Comparison of ENCODE assay signal across 19 mouse cellular contexts in the genomic region with DNA sequence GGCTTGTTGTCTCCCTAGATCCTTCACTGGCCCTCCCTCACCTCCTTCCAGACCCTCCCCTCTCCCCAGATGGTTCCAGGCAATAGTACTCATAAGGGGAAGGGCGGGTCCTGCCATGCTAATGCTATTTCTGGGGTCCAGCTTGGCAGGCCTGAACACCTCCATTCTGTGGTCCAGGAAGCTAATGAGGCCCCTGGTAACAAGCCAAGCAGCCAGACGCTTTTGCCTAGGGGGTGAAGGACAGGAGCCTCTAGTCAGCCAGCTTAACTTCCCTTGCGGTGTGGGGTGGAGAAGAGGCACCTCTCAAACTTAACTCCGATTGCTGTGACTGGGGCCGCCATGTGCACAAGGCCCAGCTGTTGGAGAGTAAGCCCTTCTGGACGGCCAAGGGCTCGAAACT. TPM values are rescaled to one million over a fixed set of nuclear protein-coding genes. Genes with fewer than 3 reads are reported as not detected.
DNase-seq lines count a peak whose midpoint lies in the region; ATAC-seq and TF ChIP-seq lines count a peak whose summit lies in the region.
"Had no signal": no experiment of that assay in that cellular context is flagged by ENCODE, and none has a peak within 500 bp of the region (broad histone marks: within the 10 kb centered on the region; RNA-seq: fewer than 3 reads in every experiment).

No protein-coding gene starts in this region.

- no peak for DNase-seq in forebrain, embryonic 10.5 days (ENCODE audit: extremely low spot score, low spot score)
- DNase-seq in midbrain, embryonic 10.5 days (ENCODE audit: low spot score) = no peak
- DNase-seq in midbrain, postnatal 0 days (ENCODE audit: low spot score) = no peak
- no peak for DNase-seq in embryonic facial prominence, embryonic 10.5 days (ENCODE audit: low spot score)
- no peak for DNase-seq in lung, postnatal 4 days
- no peak for DNase-seq in kidney, postnatal 25 days
- DNase-seq: adrenal gland, adult 2 months; adrenal gland, postnatal 25 days; cerebellum, adult 11 months; cerebellum, adult 9-10 months; gastrocnemius, postnatal 10 days; heart, postnatal 36 days had no signal

- H3K4me3 ChIP-seq in forebrain, embryonic 10.5 days = no peak overlapping the region
- no peak overlapping the region for H3K4me3 ChIP-seq in forebrain, embryonic 12.5 days (replicated peaks)
- no peak overlapping the region for H3K4me3 ChIP-seq in midbrain, embryonic 10.5 days
- H3K4me3 ChIP-seq in midbrain, postnatal 0 days (ENCODE audit: low read depth, low read length) = no peak overlapping the region
- no peak overlapping the region for H3K4me3 ChIP-seq in embryonic facial prominence, embryonic 10.5 days
- H3K4me3 ChIP-seq: erythroblast, embryonic 14.5 days; heart, embryonic 13.5 days; hindbrain, embryonic 15.5 days had no signal

- H3K4me2 ChIP-seq in forebrain, embryonic 12.5 days = no peak overlapping the region
- no peak overlapping the region for H3K4me2 ChIP-seq in midbrain, postnatal 0 days (ENCODE audit: low read depth, low read length, poor library complexity, severe bottlenecking)
- H3K4me2 ChIP-seq: heart, embryonic 13.5 days; hindbrain, embryonic 15.5 days had no signal

- H3K36me3 ChIP-seq in forebrain, embryonic 10.5 days (replicated peaks) = no peaks in the 10 kb centered on the region
- H3K36me3 ChIP-seq in forebrain, embryonic 12.5 days (replicated peaks) = no peaks in the 10 kb centered on the region
- H3K36me3 ChIP-seq in midbrain, embryonic 10.5 days = no peaks in the 10 kb centered on the region
- H3K36me3 ChIP-seq in midbrain, postnatal 0 days (ENCODE audit: insufficient read depth, low read length) = no peaks in the 10 kb centered on the region
- H3K36me3 ChIP-seq in embryonic facial prominence, embryonic 10.5 days (replicated peaks) = no peaks in the 10 kb centered on the region
- H3K36me3 ChIP-seq: heart, embryonic 13.5 days; hindbrain, embryonic 15.5 days had no signal

- no peak for TF ChIP-seq CTCF in midbrain, postnatal 0 days (IDR thresholded peaks at IDR 0.05)

- no peaks in the 10 kb centered on the region for H3K27me3 ChIP-seq in forebrain, embryonic 10.5 days (ENCODE audit: poor library complexity, severe bottlenecking)
- no peaks in the 10 kb centered on the region for H3K27me3 ChIP-seq in forebrain, embryonic 12.5 days
- H3K27me3 ChIP-seq in midbrain, embryonic 10.5 days (ENCODE audit: low read depth, poor library complexity, severe bottlenecking) = no peaks in the 10 kb centered on the region
- no peaks in the 10 kb centered on the region; the same call in 1 of the 2 replicates for H3K27me3 ChIP-seq in midbrain, postnatal 0 days (ENCODE audit: insufficient read depth, low read length)
- no peaks in the 10 kb centered on the region for H3K27me3 ChIP-seq in embryonic facial prominence, embryonic 10.5 days (replicated peaks; ENCODE audit: low read depth, poor library complexity, severe bottlenecking)
- H3K27me3 ChIP-seq: heart, embryonic 13.5 days; hindbrain, embryonic 15.5 days had no signal

- H3K9ac ChIP-seq in forebrain, embryonic 12.5 days = no peak overlapping the region
- no peak overlapping the region for H3K9ac ChIP-seq in midbrain, postnatal 0 days (replicated peaks; ENCODE audit: low read length, poor library complexity, severe bottlenecking)
- H3K9ac ChIP-seq: heart, embryonic 13.5 days; hindbrain, embryonic 15.5 days had no signal

- peaks cover 32% of the 10 kb centered on the region for H3K4me1 ChIP-seq in forebrain, embryonic 10.5 days
- peaks cover 5% of the 10 kb centered on the region; the same call in 1 of the 2 replicates for H3K4me1 ChIP-seq in forebrain, embryonic 12.5 days
- H3K4me1 ChIP-seq in midbrain, embryonic 10.5 days = peaks cover 16% of the 10 kb centered on the region
- no peaks in the 10 kb centered on the region for H3K4me1 ChIP-seq in midbrain, postnatal 0 days (ENCODE audit: insufficient read depth, low read length)
- H3K4me1 ChIP-seq in embryonic facial prominence, embryonic 10.5 days = peaks cover 19% of the 10 kb centered on the region
- H3K4me1 ChIP-seq: hindbrain, embryonic 15.5 days had no signal

- H3K27ac ChIP-seq in forebrain, embryonic 10.5 days = peak overlapping the region; percentile 44; the same call in 1 of the 2 replicates
- no peak overlapping the region for H3K27ac ChIP-seq in forebrain, embryonic 12.5 days
- 0 out of 2 replicates have a peak overlapping the region, but pooled peaks have one; percentile 24 for H3K27ac ChIP-seq in midbrain, embryonic 10.5 days (replicated peaks)
- H3K27ac ChIP-seq in midbrain, postnatal 0 days (ENCODE audit: low read depth, low read length) = no peak overlapping the region
- H3K27ac ChIP-seq in embryonic facial prominence, embryonic 10.5 days (replicated peaks) = 0 out of 2 replicates have a peak overlapping the region, but pooled peaks have one; percentile 5
- H3K27ac ChIP-seq: heart, embryonic 13.5 days; hindbrain, embryonic 15.5 days had no signal

- WGBS in forebrain, embryonic 10.5 days = 79% methylated on average over 7 of the region's 7 CpGs
- WGBS in forebrain, embryonic 12.5 days = 73% methylated on average over 7 of the region's 7 CpGs
- WGBS in midbrain, embryonic 10.5 days = 80% methylated on average over 7 of the region's 7 CpGs
- WGBS in midbrain, postnatal 0 days = 83% methylated on average over 7 of the region's 7 CpGs
- 72% methylated on average over 7 of the region's 7 CpGs for WGBS in embryonic facial prominence, embryonic 10.5 days

- peaks cover 8% of the 10 kb centered on the region for H3K9me3 ChIP-seq in forebrain, embryonic 10.5 days
- H3K9me3 ChIP-seq in forebrain, embryonic 12.5 days = no peaks in the 10 kb centered on the region; the same call in 1 of the 2 replicates
- H3K9me3 ChIP-seq in midbrain, embryonic 10.5 days (replicated peaks) = peaks cover 9% of the 10 kb centered on the region
- H3K9me3 ChIP-seq in midbrain, postnatal 0 days (ENCODE audit: low read length) = no peaks in the 10 kb centered on the region
- H3K9me3 ChIP-seq in embryonic facial prominence, embryonic 10.5 days = peaks cover 10% of the 10 kb centered on the region; the same call in 1 of the 2 replicates
- H3K9me3 ChIP-seq: heart, embryonic 13.5 days; hindbrain, embryonic 15.5 days had no signal

- no peak for ATAC-seq in forebrain, embryonic 12.5 days (ENCODE audit: low FRiP score)
- no peak for ATAC-seq in midbrain, postnatal 0 days (ENCODE audit: low FRiP score)
- ATAC-seq: forebrain, embryonic 16.5 days; intestine, embryonic 16.5 days had no signal

RNA-seq across cellular contexts. Expression of a gene that starts 35.8 kb away (rescaled TPM):
- polyA plus RNA-seq in forebrain, embryonic 10.5 days (2016; fragmentation: Nextera tagmentation; extraction: Ambion mirVana) = 0.20 and 0.25 TPM in 2 replicates
- polyA plus RNA-seq in forebrain, embryonic 12.5 days (2016; fragmentation: Nextera tagmentation; extraction: Ambion mirVana) = 0.09 TPM in 1 of 2 replicates, not detected in the other
- polyA plus RNA-seq in midbrain, embryonic 10.5 days (2016; fragmentation: Nextera tagmentation; extraction: Ambion mirVana) = 0.06 and 0.47 TPM in 2 replicates
- not detected in 2 replicates for total RNA-seq in midbrain, postnatal 0 days (2014; rRNA removed)
- not detected in 2 replicates for polyA plus RNA-seq in midbrain, postnatal 0 days (2015; fragmentation: Nextera tagmentation; extraction: Ambion mirVana)
- polyA plus RNA-seq in embryonic facial prominence, embryonic 10.5 days (2016; fragmentation: Nextera tagmentation; extraction: Ambion mirVana) = 0.09 and 0.21 TPM in 2 replicates
- polyA plus RNA-seq: forebrain, embryonic 16.5 days; hindbrain, embryonic 11.5 days had no signal

RNA-seq across cellular contexts. Expression of a gene that starts 59.0 kb away (rescaled TPM):
- 14.0 and 16.8 TPM in 2 replicates for polyA plus RNA-seq in forebrain, embryonic 10.5 days (2016; fragmentation: Nextera tagmentation; extraction: Ambion mirVana)
- 29.6 and 34.0 TPM in 2 replicates for polyA plus RNA-seq in forebrain, embryonic 12.5 days (2016; fragmentation: Nextera tagmentation; extraction: Ambion mirVana)
- polyA plus RNA-seq in midbrain, embryonic 10.5 days (2016; fragmentation: Nextera tagmentation; extraction: Ambion mirVana) = 19.1 and 24.8 TPM in 2 replicates
- total RNA-seq in midbrain, postnatal 0 days (2014; rRNA removed) = 44.4 and 57.7 TPM in 2 replicates
- polyA plus RNA-seq in midbrain, postnatal 0 days (2015; fragmentation: Nextera tagmentation; extraction: Ambion mirVana) = 220 and 237 TPM in 2 replicates
- polyA plus RNA-seq in embryonic facial prominence, embryonic 10.5 days (2016; fragmentation: Nextera tagmentation; extraction: Ambion mirVana) = 26.0 and 27.5 TPM in 2 replicates

Comparison
In these comparisons a context has a peak if more than half of its experiments do, and no peak if none do; other contexts are left out.
1. H3K27ac ChIP-seq: peak in forebrain, embryonic 10.5 days (single experiment), midbrain, embryonic 10.5 days (single experiment) and embryonic facial prominence, embryonic 10.5 days (single experiment); none in forebrain, embryonic 12.5 days (single experiment) and midbrain, postnatal 0 days (single experiment).